Mouse (Mus musculus): Measurements from ENCODE around the gene Prickle3.
"Not testable (repeated sequence)": the region's sequence is repeated elsewhere in the genome, so short reads cannot be mapped to it uniquely, and the experiment has no call there.

Gene Prickle3

GRCm38 (mm10) chrX:7670921-7671623 lies 14.0 kb downstream of the Prickle3 start, which contains the start of gene Plp2:
Gene Plp2 (minus strand): TSS chrX:7671390.
- DNase-seq (ENCODE audit: low read depth, low spot score) = no peak

GRCm38 (mm10) chrX:7672739-7673138 lies 15.7 kb downstream of the Prickle3 start:
- no peak for DNase-seq (ENCODE audit: low read depth, low spot score)

- DNase-seq (ENCODE audit: low read depth, low spot score) = peak; percentile 6
Observed at GRCm38 (mm10) chrX:7673578-7674281, 16.7 kb downstream of the Prickle3 start.

- DNase-seq (ENCODE audit: low read depth, low spot score) = peak; percentile 4
Observed at GRCm38 (mm10) chrX:7674284-7675000, 17.4 kb downstream of the Prickle3 start.

GRCm38 (mm10) chrX:7675001-7675380 lies 17.9 kb downstream of the Prickle3 start:
- DNase-seq (ENCODE audit: low read depth, low spot score) = no peak

GRCm38 (mm10) chrX:7678986-7679385 lies 21.9 kb downstream of the Prickle3 start:
- no peak for DNase-seq (ENCODE audit: low read depth, low spot score)

GRCm38 (mm10) chrX:7679405-7680056 lies 22.5 kb downstream of the Prickle3 start:
- DNase-seq (ENCODE audit: low read depth, low spot score) = peak; percentile 93

- DNase-seq (ENCODE audit: low read depth, low spot score) = no peak
Observed at GRCm38 (mm10) chrX:7680057-7680412, 23.0 kb downstream of the Prickle3 start.

- no peak for DNase-seq (ENCODE audit: low read depth, low spot score)
Observed at GRCm38 (mm10) chrX:7680864-7681263, 23.8 kb downstream of the Prickle3 start, which contains the start of gene Magix. Gene Magix (minus strand): TSS chrX:7681251.

GRCm38 (mm10) chrX:7688321-7688720 lies 31.3 kb downstream of the Prickle3 start:
- no peak for DNase-seq (ENCODE audit: low read depth, low spot score)

GRCm38 (mm10) chrX:7690486-7690885 lies 33.4 kb downstream of the Prickle3 start:
- DNase-seq (ENCODE audit: low read depth, low spot score) = no peak

GRCm38 (mm10) chrX:7692862-7693261 lies 35.8 kb downstream of the Prickle3 start:
- DNase-seq (ENCODE audit: low read depth, low spot score) = peak; percentile 33

- DNase-seq (ENCODE audit: low read depth, low spot score) = no peak
Observed at GRCm38 (mm10) chrX:7696520-7696919, 39.5 kb downstream of the Prickle3 start.

GRCm38 (mm10) chrX:7696954-7697381 lies 39.9 kb downstream of the Prickle3 start, which contains the start of gene Gpkow:
Gene Gpkow (plus strand): TSS chrX:7697131.
- peak; percentile 92 for DNase-seq (ENCODE audit: low read depth, low spot score)

- not testable (repeated sequence) for DNase-seq (ENCODE audit: low read depth, low spot score)
Observed at GRCm38 (mm10) chrX:7713764-7714134, 56.7 kb downstream of the Prickle3 start.

GRCm38 (mm10) chrX:7714135-7714899 lies 57.3 kb downstream of the Prickle3 start, which contains the start of gene Wdr45:
Gene Wdr45 (plus strand): TSS chrX:7714333.
- DNase-seq (ENCODE audit: low read depth, low spot score) = peak; percentile 94

- not testable (repeated sequence) for DNase-seq (ENCODE audit: low read depth, low spot score)
Observed at GRCm38 (mm10) chrX:7716058-7716457, 59.0 kb downstream of the Prickle3 start.

Data from mesoderm, embryonic 11.5 days (tissue).